Mouse (Mus musculus) MEL (cell line): ENCODE results near the gene A430005L14Rik. TPM values are rescaled to one million over a fixed set of nuclear protein-coding genes. Genes with fewer than 3 reads are reported as not detected.
A peak's percentile ranks its signal among the peaks of the same experiment; 100 is the strongest.

Experiments
- DNase-seq: peaks from one replicate; pipeline ENCODE4 v3.0.0; 2011; ENCODE audit warnings: low read depth, low spot score
- H3K27ac ChIP-seq: 2 replicates; pipeline ENCODE4 v1.5.1; 2012; ENCODE audit warnings: low read depth, mild to moderate bottlenecking, control low read depth, low read length, moderate library complexity; ENCODE audit not compliant: control insufficient read depth
- H3K27me3 ChIP-seq, 2 experiments: fragments of 150-350 bp in 1 of 2; sonication (generic) in 1 of 2; 2 replicates each; pipeline ENCODE4 v1.6.1; 2012; ENCODE audit warnings: low read length in 2 of 2, mild to moderate bottlenecking in 2 of 2, improper control_type of control experiment in 1 of 2, moderate library complexity in 1 of 2; ENCODE audit not compliant: insufficient read depth in 2 of 2, control insufficient read depth in 1 of 2
- H3K36me3 ChIP-seq, 2 experiments: 2 replicates each; pipeline ENCODE4 v1.6.1; 2012 to 2014; ENCODE audit warnings: low read length in 2 of 2, improper control_type of control experiment in 1 of 2, inconsistent platforms in 1 of 2, mild to moderate bottlenecking in 1 of 2; ENCODE audit not compliant: insufficient read depth in 2 of 2, control insufficient read depth in 1 of 2
- H3K4me1 ChIP-seq, 2 experiments: fragments of 150-350 bp in 1 of 2; sonication (generic) in 1 of 2; 2 replicates each; pipeline ENCODE4 v1.6.1; 2012; ENCODE audit warnings: low read length in 2 of 2, improper control_type of control experiment in 1 of 2, mild to moderate bottlenecking in 1 of 2; ENCODE audit not compliant: insufficient read depth in 2 of 2, control insufficient read depth in 1 of 2
- H3K4me3 ChIP-seq, 2 experiments: fragments of 150-350 bp in 1 of 2; sonication (generic) in 1 of 2; 2 replicates each; pipeline ENCODE4 v1.5.1; 2012; ENCODE audit warnings: low read depth in 2 of 2, low read length in 2 of 2, mild to moderate bottlenecking in 2 of 2, moderate library complexity in 2 of 2, control low read depth in 1 of 2, improper control_type of control experiment in 1 of 2; ENCODE audit not compliant: control insufficient read depth in 1 of 2, insufficient read depth in 1 of 2
- H3K79me2 ChIP-seq: 2 replicates; pipeline ENCODE4 v1.6.1; 2012; ENCODE audit warnings: mild to moderate bottlenecking, low read length, moderate library complexity; ENCODE audit not compliant: control insufficient read depth, poor library complexity, insufficient read depth
- H3K9ac ChIP-seq: 2 replicates; pipeline ENCODE4 v1.6.1; 2012; ENCODE audit warnings: low read depth, mild to moderate bottlenecking, control low read depth, low read length, moderate library complexity; ENCODE audit not compliant: control insufficient read depth, poor library complexity, severe bottlenecking
- H3K9me3 ChIP-seq: fragments of 150-350 bp; sonication (generic); replicated peaks from 2 replicates; pipeline ENCODE4 v1.6.1; 2012; ENCODE audit warnings: mild to moderate bottlenecking, low read length, improper control_type of control experiment, moderate library complexity; ENCODE audit not compliant: insufficient read depth
- CTCF ChIP-seq, 3 experiments: IDR thresholded peaks in 2 of 3; conservative IDR thresholded peaks in 1 of 3; 2 replicates each; pipeline ENCODE4 v1.5.1; 2011 to 2012; ENCODE audit warnings: low read length in 3 of 3, low read depth in 2 of 3, mild to moderate bottlenecking in 2 of 3, improper control_type of control experiment in 1 of 3, inconsistent platforms in 1 of 3, mixed read lengths in 1 of 3, moderate library complexity in 1 of 3; ENCODE audit not compliant: control insufficient read depth in 1 of 3, insufficient read depth in 1 of 3, poor library complexity in 1 of 3, severe bottlenecking in 1 of 3
- E2F4 ChIP-seq: IDR thresholded peaks from 2 replicates; pipeline ENCODE4 v1.6.1; 2011; ENCODE audit warnings: low read depth, low read length, improper control_type of control experiment, borderline replicate concordance
- EP300 ChIP-seq, 2 experiments: IDR thresholded peaks; 2 replicates each; pipeline ENCODE4 v1.6.1; 2011; ENCODE audit warnings: improper control_type of control experiment in 2 of 2, low read length in 2 of 2, low read depth in 1 of 2, mild to moderate bottlenecking in 1 of 2
- ETS1 ChIP-seq: IDR thresholded peaks from 2 replicates; pipeline ENCODE4 v1.6.1; 2012; ENCODE audit warnings: low read depth, mild to moderate bottlenecking, inconsistent platforms, low read length, improper control_type of control experiment, moderate library complexity
- HCFC1 ChIP-seq: IDR thresholded peaks from 2 replicates; pipeline ENCODE4 v1.6.1; 2012; ENCODE audit warnings: low read depth, mild to moderate bottlenecking, inconsistent platforms, low read length, improper control_type of control experiment, moderate library complexity
- MAZ ChIP-seq: IDR thresholded peaks from 2 replicates; pipeline ENCODE4 v1.6.1; 2012; ENCODE audit warnings: low read depth, mild to moderate bottlenecking, inconsistent platforms, low read length, improper control_type of control experiment
- MEF2A ChIP-seq: IDR thresholded peaks from 2 replicates; pipeline ENCODE4 v1.6.1; 2014; ENCODE audit warnings: low read depth, mild to moderate bottlenecking, inconsistent platforms, low read length, improper control_type of control experiment; ENCODE audit not compliant: poor library complexity, insufficient replicate concordance, severe bottlenecking; ENCODE audit errors: extremely low read depth
- MXI1 ChIP-seq: IDR thresholded peaks from 2 replicates; pipeline ENCODE4 v1.6.1; 2011; ENCODE audit warnings: mild to moderate bottlenecking, low read depth, low read length, improper control_type of control experiment
- MYB ChIP-seq: IDR thresholded peaks from 2 replicates; pipeline ENCODE4 v1.6.1; 2011; ENCODE audit warnings: mild to moderate bottlenecking, low read depth, low read length, improper control_type of control experiment
- NRF1 ChIP-seq: IDR thresholded peaks from 2 replicates; pipeline ENCODE4 v1.6.1; 2014; ENCODE audit warnings: low read depth, mild to moderate bottlenecking, inconsistent platforms, low read length, improper control_type of control experiment, moderate library complexity; ENCODE audit not compliant: poor library complexity, insufficient read depth, severe bottlenecking
- POLR2A ChIP-seq, 2 experiments: IDR thresholded peaks; 2 replicates each; pipeline ENCODE4 v1.6.1; 2011 to 2012; ENCODE audit warnings: low read length in 2 of 2, mild to moderate bottlenecking in 2 of 2, control low read depth in 1 of 2, improper control_type of control experiment in 1 of 2, low read depth in 1 of 2, moderate library complexity in 1 of 2; ENCODE audit not compliant: control insufficient read depth in 1 of 2, insufficient read depth in 1 of 2, poor library complexity in 1 of 2
- RAD21 ChIP-seq: IDR thresholded peaks from 2 replicates; pipeline ENCODE4 v1.6.1; 2011; ENCODE audit warnings: mild to moderate bottlenecking, low read depth, low read length, improper control_type of control experiment
- RCOR1 ChIP-seq: IDR thresholded peaks from 2 replicates; pipeline ENCODE4 v1.6.1; 2012; ENCODE audit warnings: low read depth, mild to moderate bottlenecking, inconsistent platforms, low read length, improper control_type of control experiment
- SIN3A ChIP-seq: IDR thresholded peaks from 2 replicates; pipeline ENCODE4 v1.6.1; 2012; ENCODE audit warnings: low read length, improper control_type of control experiment, inconsistent platforms
- SMC3 ChIP-seq: IDR thresholded peaks from 2 replicates; pipeline ENCODE4 v1.6.1; 2011; ENCODE audit warnings: low read depth, low read length, improper control_type of control experiment
- TBP ChIP-seq: IDR thresholded peaks from 2 replicates; pipeline ENCODE4 v1.8.0; 2011; ENCODE audit warnings: low read depth, low read length, improper control_type of control experiment
- ZKSCAN1 ChIP-seq: IDR thresholded peaks from 2 replicates; pipeline ENCODE4 v1.6.1; 2012; ENCODE audit warnings: low read depth, mild to moderate bottlenecking, inconsistent platforms, low read length, improper control_type of control experiment, moderate library complexity
- ZMIZ1 ChIP-seq: IDR thresholded peaks from 2 replicates; pipeline ENCODE4 v1.6.1; 2012; ENCODE audit warnings: low read depth, mild to moderate bottlenecking, inconsistent platforms, low read length, improper control_type of control experiment, moderate library complexity
- polyA plus RNA-seq, 2 experiments: library from polyadenylated mRNA; stranded (reverse) in 1 of 2; unstranded in 1 of 2; fragments of >175 nt in 1 of 2; fragments of >200 nt in 1 of 2; gene quantifications; 2 replicates each; pipeline versions ENCODE4 v1.2.1 to v1.2.4; 2012; ENCODE audit warnings: low replicate concordance in 2 of 2, low read depth in 1 of 2; ENCODE audit not compliant: insufficient read length in 2 of 2, insufficient read depth in 1 of 2, missing spikeins in 1 of 2
- total RNA-seq: library from RNA; depleted of rRNA; stranded (reverse); fragments of 300-350 nt; gene quantifications from 2 replicates; pipeline ENCODE4 v1.2.3, GENCODE M21; 2012

The A430005L14Rik gene
- total and polyA plus RNA-seq, 3 experiments = 48.0 to 72.8 TPM; not detected in 1

DNA sequence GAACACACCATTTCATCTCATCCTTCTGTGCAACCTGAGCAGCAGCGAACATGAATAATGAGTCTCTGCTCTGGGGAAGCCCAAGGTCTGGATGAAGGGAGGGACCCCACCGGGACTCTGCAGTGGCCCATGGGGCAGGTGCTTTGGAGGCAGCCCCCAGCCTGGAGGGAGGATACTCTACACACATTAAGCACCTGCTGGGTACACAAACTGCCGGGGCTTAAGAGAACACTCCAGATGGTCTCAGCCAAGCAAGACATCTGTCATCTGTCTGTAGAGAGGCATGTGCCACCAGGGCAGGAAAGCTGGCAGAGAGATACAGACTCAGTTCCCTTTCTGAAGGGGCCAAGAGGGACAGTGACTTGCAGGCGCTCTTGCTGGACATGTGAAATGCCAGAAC is 27.1 kb upstream of the A430005L14Rik start:
- no peaks in the 10 kb centered on the region for H3K79me2 ChIP-seq
- no peaks in the 10 kb centered on the region for H3K36me3 ChIP-seq
- no peak overlapping the region for H3K4me3 ChIP-seq
- TF ChIP-seq ZKSCAN1 (no peak), HCFC1 (no peak), TBP (no peak), SMC3 (no peak), ZMIZ1 (no peak), ETS1 (no peak), MAZ (no peak), RAD21 (no peak), POLR2A (IDR thresholded peaks at IDR 0.05; ENCODE audit: control insufficient read depth in 1 of 2, insufficient read depth in 1 of 2, low read depth in 1 of 2, low read length in 2 of 2, poor library complexity in 1 of 2) (no peak)
- H3K9me3 ChIP-seq = no peaks in the 10 kb centered on the region
- H3K27ac ChIP-seq = no peak overlapping the region
- no peaks in the 10 kb centered on the region for H3K4me1 ChIP-seq
- DNase-seq = no peak
- no peak overlapping the region for H3K9ac ChIP-seq
- no peaks in the 10 kb centered on the region for H3K27me3 ChIP-seq

- H3K27ac ChIP-seq = no peak overlapping the region
- no peaks in the 10 kb centered on the region for H3K36me3 ChIP-seq
- no peak overlapping the region for H3K4me3 ChIP-seq
- H3K27me3 ChIP-seq = no peaks in the 10 kb centered on the region
- H3K79me2 ChIP-seq = no peaks in the 10 kb centered on the region
- TF ChIP-seq RCOR1 (no peak), HCFC1 (no peak), E2F4 (no peak), MXI1 (no peak), SMC3 (no peak), ETS1 (no peak), SIN3A (no peak), MEF2A (no peak), NRF1 (no peak), CTCF (IDR thresholded peaks at IDR 0.05 in 2 of 3, conservative IDR thresholded peaks at IDR 0.05 in 1 of 3; ENCODE audit: control insufficient read depth in 1 of 3, insufficient read depth in 1 of 3, low read depth in 2 of 3, low read length in 3 of 3, poor library complexity in 1 of 3, severe bottlenecking in 1 of 3) (0 out of 6 replicates have a peak, but pooled peaks of 1 of the 3 experiments have one; percentile 6), RAD21 (peak; percentile 1; the same call in 1 of the 2 replicates), TBP (no peak), EP300 (IDR thresholded peaks at IDR 0.05; ENCODE audit: low read depth in 1 of 2, low read length in 2 of 2) (no peak), MYB (no peak)
- H3K4me1 ChIP-seq = no peaks in the 10 kb centered on the region
- no peaks in the 10 kb centered on the region for H3K9me3 ChIP-seq
- no peak for DNase-seq
- no peak overlapping the region for H3K9ac ChIP-seq
These were observed 13.8 kb upstream of the A430005L14Rik start for GRCm38 (mm10) chr4:153943243-153943642.
